Mouse (Mus musculus): ENCODE data around the gene Spen.

Spen gene

DNA sequence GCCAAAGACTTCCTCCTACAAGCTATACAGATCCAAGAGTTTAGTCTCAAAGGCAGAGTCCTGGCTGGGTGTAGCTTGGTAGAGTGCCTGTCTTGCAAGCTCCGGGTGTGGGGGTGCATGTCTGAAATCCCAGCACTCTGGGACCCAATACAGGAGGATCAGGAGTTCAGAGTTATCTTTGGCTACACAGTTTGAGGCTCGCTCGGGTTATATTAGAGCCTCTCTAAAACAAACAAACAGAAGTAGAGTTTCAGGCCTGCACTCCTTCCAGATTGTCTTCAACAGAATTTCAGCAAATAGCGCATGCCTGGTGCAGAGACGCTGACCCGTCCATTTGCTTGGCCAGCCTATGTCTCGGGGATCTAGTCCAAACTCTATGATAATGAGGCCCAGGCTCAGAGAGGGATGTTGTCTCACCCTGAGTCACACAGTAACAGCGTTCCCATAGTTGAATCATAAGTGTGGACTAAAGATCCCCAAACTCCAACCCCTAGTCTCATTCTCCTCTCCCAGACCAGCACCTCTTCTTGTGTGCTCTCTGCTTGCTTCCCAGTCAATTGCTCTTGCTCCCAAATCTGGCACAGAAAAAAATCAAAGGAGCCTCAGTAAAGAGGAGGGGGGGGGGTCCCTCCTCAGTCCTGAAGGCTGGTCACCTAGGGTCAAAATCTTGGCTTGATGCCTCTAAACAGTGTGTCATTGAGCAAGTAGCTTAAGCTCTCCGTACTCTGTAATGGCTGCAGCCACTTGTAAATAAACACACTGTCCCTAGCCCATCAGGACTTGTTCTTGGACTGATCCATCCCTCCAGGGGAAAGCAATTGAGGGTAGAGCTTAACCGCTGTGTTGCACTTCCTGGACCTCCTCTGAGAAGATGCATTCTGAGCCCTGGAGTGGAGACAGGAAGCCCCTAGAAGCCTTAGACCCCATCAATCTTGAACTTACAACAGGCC, 111.3 kb downstream of the Spen start:
- intact Hi-C loops (cut with DNase I) = no loop called here

DNA sequence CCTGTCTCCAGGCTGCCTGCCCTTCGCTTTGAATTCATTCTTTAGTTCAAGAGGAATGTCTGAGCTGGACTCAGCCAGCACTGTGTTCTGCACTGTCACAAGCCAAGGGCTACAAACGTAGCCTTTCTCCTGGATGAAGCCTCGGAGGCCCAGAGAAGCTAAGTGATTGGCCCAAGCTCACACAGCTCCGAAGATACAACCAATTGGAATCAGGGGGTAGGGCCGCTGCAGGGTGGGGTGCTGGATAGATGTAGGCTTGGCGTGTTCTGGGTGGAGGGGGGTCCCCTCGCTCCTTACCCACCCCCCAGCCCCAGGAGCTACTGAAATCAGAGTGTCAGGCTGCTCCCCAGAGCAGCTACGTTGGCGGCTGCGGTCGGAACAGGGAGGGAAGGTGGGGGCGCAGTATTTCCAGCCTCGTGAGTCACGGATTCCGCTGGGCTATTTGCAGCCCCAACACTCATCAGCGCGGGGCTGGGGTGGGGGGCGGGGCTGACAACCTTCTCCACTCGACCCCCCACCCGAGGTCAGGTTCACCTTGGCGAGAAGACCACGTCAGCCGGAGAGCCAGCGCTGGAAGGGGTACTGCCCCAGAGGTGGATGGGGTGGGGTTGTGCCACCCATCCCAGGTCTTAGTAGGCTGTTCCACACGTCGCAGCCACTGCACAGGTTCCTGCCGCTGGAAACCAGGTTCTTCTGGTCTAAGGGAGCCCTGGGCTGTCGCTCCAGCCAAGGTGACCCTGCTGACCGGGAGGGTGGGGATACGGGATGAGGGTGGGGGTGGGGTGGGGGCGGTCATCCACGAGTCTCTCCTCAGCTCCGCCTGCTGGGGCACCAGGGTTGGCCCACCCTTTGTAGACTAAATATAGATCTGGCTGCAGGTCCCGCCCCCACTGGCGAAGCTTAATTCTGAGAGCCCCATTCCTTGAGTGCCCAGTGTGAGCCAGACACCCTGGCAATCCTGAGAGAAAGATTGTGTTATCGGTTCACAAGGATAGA, 112.6 kb downstream of the Spen start:
- intact Hi-C loops (cut with DNase I) = no loop called here

DNA sequence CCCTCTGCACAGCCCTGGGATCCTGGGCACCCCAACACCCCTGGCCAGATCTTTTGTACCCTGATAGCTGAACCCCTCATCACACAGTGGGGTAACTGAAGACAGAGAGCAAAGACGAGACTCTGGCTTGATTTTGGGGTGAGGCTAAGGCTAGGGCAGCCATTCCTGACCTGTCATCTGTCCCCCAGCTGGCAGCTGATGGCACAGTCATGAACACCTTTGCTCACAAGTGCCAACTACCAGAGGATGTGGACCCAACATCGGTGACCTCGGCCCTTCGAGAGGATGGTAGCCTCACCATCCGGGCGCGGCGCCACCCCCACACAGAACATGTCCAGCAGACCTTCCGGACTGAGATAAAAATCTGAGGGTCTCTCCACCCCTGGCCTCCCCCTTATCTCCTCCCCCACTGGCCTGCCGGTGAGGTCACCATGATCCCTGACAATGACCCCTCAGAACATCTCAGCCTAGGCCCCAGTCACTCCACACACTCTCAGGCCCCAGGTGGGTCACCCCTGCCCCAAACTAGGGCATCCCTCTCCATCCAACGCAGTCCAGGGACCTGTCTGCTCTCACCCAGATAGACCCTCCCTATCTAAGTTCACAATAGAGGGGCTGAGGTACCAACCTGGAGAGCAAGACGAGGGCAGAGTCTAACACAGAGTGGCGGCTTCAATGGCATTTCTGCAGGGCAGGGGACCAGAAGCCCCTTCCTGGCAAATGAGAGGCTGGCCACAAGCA, 114.5 kb downstream of the Spen start:
- intact Hi-C loops (cut with DNase I) = no loop called here

GRCm38 (mm10) chr4:141423288-141423687, 115.1 kb downstream of the Spen start:
- intact Hi-C loops (cut with DNase I) = no loop called here

DNA sequence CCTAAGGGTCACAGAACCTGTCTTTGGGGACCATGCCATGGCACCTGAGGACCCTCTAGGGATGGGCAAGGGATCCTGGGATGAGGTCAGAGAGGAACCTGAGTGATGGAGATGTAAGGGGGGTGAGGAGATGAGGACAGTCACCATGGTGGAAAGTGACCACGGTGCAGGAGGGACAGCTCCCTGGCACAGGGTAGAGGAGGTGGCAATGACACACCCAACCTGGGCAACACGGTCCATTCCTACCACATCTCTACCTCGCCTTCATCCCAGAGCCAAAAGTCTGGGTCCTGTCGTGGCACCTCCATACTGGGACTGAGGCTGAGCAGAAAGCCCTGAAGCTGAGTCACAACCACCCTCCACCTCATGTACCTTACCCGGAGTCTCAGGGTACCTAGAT, 115.6 kb downstream of the Spen start:
- intact Hi-C loops (cut with DNase I) = no loop called here

- intact Hi-C loops (cut with DNase I) = no loop called here
Observed at GRCm38 (mm10) chr4:141421423-141421822, 117.0 kb downstream of the Spen start.

DNA sequence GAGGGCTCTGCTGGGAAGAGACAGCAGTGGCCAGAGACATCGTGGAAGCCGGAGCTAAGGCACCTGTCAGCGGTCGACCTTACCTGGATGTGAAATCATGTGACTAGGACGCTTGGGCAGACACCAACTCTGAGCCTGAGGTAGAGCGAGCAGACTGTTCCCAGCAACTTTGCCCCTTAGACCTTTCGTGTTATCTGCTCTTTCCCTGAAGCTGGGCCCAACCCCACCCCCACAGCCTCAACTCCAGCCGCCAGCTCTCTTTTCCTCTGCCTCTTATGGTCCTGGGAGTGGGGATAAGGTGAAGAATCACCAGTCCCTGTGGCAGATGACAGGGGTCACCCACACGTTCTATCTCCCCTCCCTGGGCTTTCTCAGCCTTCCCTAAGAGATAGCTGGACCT, 117.5 kb downstream of the Spen start:
- intact Hi-C loops (cut with DNase I) = no loop called here

- intact Hi-C loops (cut with DNase I) = no loop called here
Observed at GRCm38 (mm10) chr4:141420192-141420829, 118.1 kb downstream of the Spen start, which contains the start of gene Hspb7. Gene Hspb7, plus strand, starts transcription at chr4:141420779.

GRCm38 (mm10) chr4:141419398-141420191, 118.8 kb downstream of the Spen start:
- intact Hi-C loops (cut with DNase I) = no loop called here
